Mouse (Mus musculus) kidney, postnatal 0 days (tissue): ENCODE results near the gene Ryr2. TPM values are rescaled to one million over a fixed set of nuclear protein-coding genes. Genes with fewer than 3 reads are reported as not detected.

ENCODE experiments used
- ATAC-seq: fragments of 200-750 bp; cut with Nextera tagmentation; replicated peaks from 2 replicates; pipeline ENCODE4 v1.8.0; 2017; ENCODE audit warnings: low read depth, moderate number of reproducible peaks, moderate TSS enrichment, moderate library complexity; ENCODE audit not compliant: low FRiP score
- DNase-seq: peaks from one replicate; pipeline ENCODE4 v3.0.0-alpha.2; 2016; ENCODE audit warnings: low spot score
- H3K27ac ChIP-seq: fragments of 300-500 bp; sonication (generic); 2 replicates; pipeline ENCODE4 v1.5.1; 2014; ENCODE audit warnings: mild to moderate bottlenecking
- H3K27me3 ChIP-seq: fragments of 300-500 bp; sonication (generic); 2 replicates; pipeline ENCODE4 v1.6.1; 2014; ENCODE audit warnings: low read length, mixed read lengths; ENCODE audit not compliant: insufficient read depth
- H3K36me3 ChIP-seq: fragments of 300-500 bp; sonication (generic); 2 replicates; pipeline ENCODE4 v1.6.1; 2014; ENCODE audit warnings: low read length, mixed read lengths; ENCODE audit not compliant: insufficient read depth
- H3K4me1 ChIP-seq: fragments of 300-500 bp; sonication (generic); replicated peaks from 2 replicates; pipeline ENCODE4 v1.6.1; 2014; ENCODE audit warnings: antibody characterized with exemption, low read length, mixed read lengths; ENCODE audit not compliant: insufficient read depth
- H3K4me2 ChIP-seq: fragments of 300-500 bp; sonication (generic); 2 replicates; pipeline ENCODE4 v1.6.1; 2014; ENCODE audit warnings: mild to moderate bottlenecking, low read length, moderate library complexity, mixed read lengths
- H3K4me3 ChIP-seq: fragments of 300-500 bp; sonication (generic); replicated peaks from 2 replicates; pipeline ENCODE4 v1.5.1; 2014; ENCODE audit warnings: low read depth, low read length
- H3K9ac ChIP-seq: fragments of 300-500 bp; sonication (generic); 2 replicates; pipeline ENCODE4 v1.6.1; 2014; ENCODE audit warnings: low read depth, low read length
- H3K9me3 ChIP-seq: fragments of 300-500 bp; sonication (generic); replicated peaks from 2 replicates; pipeline ENCODE4 v1.6.1; 2016; ENCODE audit warnings: low read length, inconsistent platforms, mixed read lengths
- CTCF ChIP-seq: IDR thresholded peaks from 2 replicates; pipeline ENCODE4 v1.5.1; 2016; ENCODE audit warnings: antibody characterized with exemption, low read depth, mild to moderate bottlenecking, moderate library complexity
- WGBS: fragments of 180-500 bp; shearing (Covaris S2); extraction: QIAGEN DNeasy Blood & Tissue Kit; methylation state at CpG from one replicate; pipeline ENCODE4 v1.1.7; 2014; 5-methylcytosine and 5-hydroxymethylcytosine counted together
- polyA plus RNA-seq: library from polyadenylated mRNA; unstranded; fragments of >200 nt; fragmentation: Nextera tagmentation; extraction: Ambion mirVana; gene quantifications from 2 replicates; pipeline ENCODE4 v1.2.1, GENCODE M21; 2015

The Ryr2 gene
- polyA plus RNA-seq, 1 experiment from 2014 or later = 0.09 TPM

DNA sequence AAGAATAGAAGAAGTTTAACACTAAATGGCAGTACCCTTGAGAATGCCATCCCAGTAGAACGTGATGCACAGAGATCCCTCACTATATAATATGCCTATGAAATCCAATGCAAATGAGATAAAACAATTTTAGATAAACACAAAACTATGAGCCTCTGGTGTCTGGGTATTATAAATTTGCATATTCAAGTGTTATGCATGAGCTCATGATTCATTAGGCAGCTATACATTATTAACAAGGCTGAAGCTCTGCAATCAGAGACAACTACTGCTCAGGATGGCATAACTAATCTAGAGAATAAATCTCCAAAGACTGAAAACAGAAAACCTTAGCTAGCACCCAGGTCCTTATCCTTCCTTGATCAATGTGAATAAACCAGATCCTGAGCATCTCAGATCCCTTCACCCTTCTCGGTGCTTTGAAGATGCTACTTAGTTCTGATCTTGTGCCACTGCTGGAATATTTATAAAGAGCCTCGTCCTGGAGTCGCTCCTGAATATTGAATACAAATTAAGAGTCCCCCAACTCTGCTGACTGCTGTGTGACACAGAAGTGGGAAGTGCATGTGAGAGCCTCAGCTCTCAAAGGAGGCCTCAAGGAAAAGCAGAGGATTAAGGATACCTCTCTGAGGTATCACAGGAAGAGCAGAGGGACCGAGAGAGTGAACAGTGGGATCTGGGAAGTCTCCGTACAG is 97.6 kb downstream of the Ryr2 start:
- WGBS = 78% methylated on average over 6 of the region's 6 CpGs
- no peak overlapping the region for H3K4me2 ChIP-seq
- no peak overlapping the region for H3K9ac ChIP-seq
- no peaks in the 10 kb centered on the region for H3K27me3 ChIP-seq
- H3K4me3 ChIP-seq = no peak overlapping the region
- no peak for TF ChIP-seq CTCF
- ATAC-seq (no peak), DNase-seq (no peak)
- no peaks in the 10 kb centered on the region for H3K36me3 ChIP-seq
- H3K9me3 ChIP-seq = no peaks in the 10 kb centered on the region
- no peak overlapping the region for H3K27ac ChIP-seq
- H3K4me1 ChIP-seq = no peaks in the 10 kb centered on the region

DNA sequence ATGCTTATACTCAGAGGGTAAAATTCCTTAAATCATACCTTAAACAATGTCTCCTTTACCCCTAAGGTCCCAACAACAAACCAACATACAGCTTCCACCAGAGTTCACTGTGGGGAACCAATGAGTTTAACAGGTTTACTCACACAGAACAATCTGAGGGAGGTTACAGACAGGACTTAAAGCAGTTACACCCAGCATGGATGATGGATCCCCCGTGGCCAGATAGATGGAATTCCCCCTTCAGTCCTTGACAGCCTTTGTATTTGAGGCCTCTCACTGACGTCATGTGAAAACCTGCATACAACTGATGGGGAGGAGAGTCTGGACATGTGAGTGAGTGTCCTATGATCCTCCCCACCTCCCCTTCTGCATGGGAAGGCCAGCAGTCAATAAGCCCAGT is 99.2 kb downstream of the Ryr2 start:
- TF ChIP-seq CTCF = no peak
- Histone ChIP-seq H3K9me3 (no peaks in the 10 kb centered on the region), H3K4me1 (no peaks in the 10 kb centered on the region), H3K9ac (no peak overlapping the region), H3K4me3 (no peak overlapping the region), H3K27ac (no peak overlapping the region), H3K4me2 (no peak overlapping the region), H3K27me3 (no peaks in the 10 kb centered on the region), H3K36me3 (no peaks in the 10 kb centered on the region)
- WGBS = 74% methylated on average over 2 of the region's 2 CpGs
- no peak for DNase-seq
- no peak for ATAC-seq

DNA sequence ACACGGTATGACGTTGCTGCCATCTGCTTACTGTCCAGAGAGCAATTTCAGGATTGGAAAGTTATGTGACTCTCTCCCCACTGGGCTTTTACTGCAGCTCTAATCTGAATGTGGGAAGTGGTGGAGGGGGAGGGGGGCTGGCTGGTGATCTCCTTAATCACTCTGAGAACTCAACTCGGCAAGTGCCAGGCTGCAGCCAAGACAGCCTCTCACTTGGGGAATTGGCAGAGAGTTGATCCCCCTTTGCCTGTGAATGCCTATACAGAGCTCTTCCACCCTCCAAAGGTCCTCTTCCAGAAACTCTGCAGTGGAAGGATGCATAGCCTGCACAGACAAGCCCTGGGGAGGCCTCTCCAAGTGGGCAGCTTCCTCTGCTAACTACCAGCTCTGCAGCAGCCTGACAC is 104.9 kb downstream of the Ryr2 start:
- Histone ChIP-seq H3K9me3 (no peaks in the 10 kb centered on the region), H3K4me2 (no peak overlapping the region), H3K4me3 (no peak overlapping the region), H3K27me3 (no peaks in the 10 kb centered on the region), H3K27ac (no peak overlapping the region), H3K36me3 (no peaks in the 10 kb centered on the region), H3K4me1 (no peaks in the 10 kb centered on the region), H3K9ac (no peak overlapping the region)
- TF ChIP-seq CTCF = no peak
- no peak for ATAC-seq
- no peak for DNase-seq
- 42% methylated on average over 3 of the region's 3 CpGs for WGBS

DNA sequence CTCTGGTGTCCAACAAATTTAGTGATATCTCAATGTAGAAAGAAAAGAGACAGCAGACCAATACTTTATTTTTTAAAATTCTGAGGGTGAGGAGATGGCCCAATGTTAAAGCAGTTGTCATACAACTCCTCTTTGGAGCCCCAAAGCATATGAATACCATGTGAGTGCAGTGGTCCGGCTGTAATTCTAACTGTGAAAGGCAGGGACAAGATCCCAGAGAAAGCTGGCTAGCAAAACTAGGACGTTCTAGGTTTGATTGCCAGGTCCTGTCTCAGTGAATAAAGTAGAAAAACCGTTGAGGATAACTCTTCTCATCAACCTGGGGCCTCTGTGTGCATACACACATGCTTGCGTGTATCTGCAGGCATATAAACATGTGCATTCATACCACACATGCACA is 106.9 kb downstream of the Ryr2 start:
- Histone ChIP-seq H3K27ac (no peak overlapping the region), H3K4me3 (no peak overlapping the region), H3K4me1 (no peaks in the 10 kb centered on the region), H3K4me2 (no peak overlapping the region), H3K9me3 (no peaks in the 10 kb centered on the region), H3K27me3 (no peaks in the 10 kb centered on the region), H3K9ac (no peak overlapping the region), H3K36me3 (no peaks in the 10 kb centered on the region)
- ATAC-seq (no peak), DNase-seq (no peak)
- no peak for TF ChIP-seq CTCF
- 74% methylated on average over 4 of the region's 4 CpGs for WGBS

DNA sequence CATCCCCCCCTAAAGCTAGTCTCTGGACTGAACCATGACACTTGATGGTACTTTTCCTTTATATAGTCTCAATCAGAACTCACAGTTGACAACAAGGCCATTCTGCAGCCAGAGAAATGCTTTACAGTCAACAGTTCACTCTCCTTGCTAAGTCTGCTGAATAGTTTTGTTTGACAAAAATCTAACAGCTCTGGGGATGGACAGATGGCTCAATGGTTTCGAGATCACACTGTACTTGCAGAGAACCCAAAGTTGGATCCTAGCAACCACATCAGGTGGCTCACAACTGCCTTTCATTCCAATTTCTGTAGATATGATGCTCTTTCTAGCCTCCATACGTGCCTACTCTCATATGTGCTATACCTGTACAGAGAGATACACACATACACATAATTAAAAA is 109.4 kb downstream of the Ryr2 start:
- WGBS = 77% methylated on average over 2 of the region's 2 CpGs
- Histone ChIP-seq H3K4me3 (no peak overlapping the region), H3K9ac (no peak overlapping the region), H3K27me3 (no peaks in the 10 kb centered on the region), H3K27ac (no peak overlapping the region), H3K9me3 (no peaks in the 10 kb centered on the region), H3K4me2 (no peak overlapping the region), H3K4me1 (no peaks in the 10 kb centered on the region), H3K36me3 (no peaks in the 10 kb centered on the region)
- ATAC-seq = no peak
- no peak for DNase-seq
- TF ChIP-seq CTCF = no peak

DNA sequence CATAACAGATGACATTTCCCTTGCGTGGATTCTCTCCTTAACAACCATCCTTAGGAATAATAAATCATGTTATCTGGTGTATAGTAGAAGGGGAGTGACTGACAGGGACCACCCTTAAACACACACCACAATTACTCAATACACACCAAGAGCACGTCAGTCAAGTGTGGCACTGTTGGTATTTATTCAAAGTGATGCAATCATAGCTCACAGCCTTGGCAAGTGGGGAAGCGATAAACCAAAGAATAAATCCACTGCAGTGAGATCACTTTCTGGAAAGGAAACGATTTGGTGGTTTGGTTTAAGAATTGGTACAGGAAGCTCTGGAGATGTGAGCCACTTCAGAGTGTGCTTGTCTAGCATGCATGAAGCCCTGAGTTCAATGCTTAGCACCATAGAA is 119.2 kb downstream of the Ryr2 start:
- H3K36me3 ChIP-seq = no peaks in the 10 kb centered on the region
- H3K9ac ChIP-seq = no peak overlapping the region
- no peak for DNase-seq
- H3K4me1 ChIP-seq = no peaks in the 10 kb centered on the region
- no peak overlapping the region for H3K4me3 ChIP-seq
- ATAC-seq = no peak
- H3K4me2 ChIP-seq = no peak overlapping the region
- H3K9me3 ChIP-seq = no peaks in the 10 kb centered on the region
- 60% methylated on average over 4 of the region's 4 CpGs for WGBS
- no peak overlapping the region for H3K27ac ChIP-seq
- H3K27me3 ChIP-seq = no peaks in the 10 kb centered on the region
- no peak for TF ChIP-seq CTCF

DNA sequence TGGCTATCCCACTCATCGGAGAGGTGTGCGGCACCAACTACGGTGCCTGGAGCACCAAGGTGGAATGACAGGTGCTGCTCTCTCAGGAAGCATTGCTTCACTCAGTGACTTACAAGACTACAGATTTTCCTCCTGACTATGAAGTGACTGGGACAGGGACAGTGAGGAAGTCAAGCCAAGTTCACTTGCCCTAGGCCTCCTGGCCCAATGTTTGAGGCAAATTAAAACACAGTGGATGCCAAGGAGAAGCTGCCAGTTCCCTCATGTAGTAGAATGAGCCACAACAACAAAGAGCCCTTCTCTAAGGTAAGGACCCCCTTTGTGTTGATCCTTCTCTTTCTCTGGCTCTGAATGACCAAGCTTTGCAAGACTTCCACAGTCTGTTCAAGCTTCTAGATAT is 121.7 kb downstream of the Ryr2 start:
- no peak for TF ChIP-seq CTCF
- Histone ChIP-seq H3K36me3 (no peaks in the 10 kb centered on the region), H3K9ac (no peak overlapping the region), H3K4me3 (no peak overlapping the region), H3K4me2 (no peak overlapping the region), H3K27me3 (no peaks in the 10 kb centered on the region), H3K27ac (no peak overlapping the region), H3K4me1 (no peaks in the 10 kb centered on the region), H3K9me3 (no peaks in the 10 kb centered on the region)
- DNase-seq = no peak
- ATAC-seq = no peak
- WGBS = 97% methylated on average over 3 of the region's 3 CpGs
